Mouse (Mus musculus): Measurements from ENCODE around the gene Tiam2.

DNA sequence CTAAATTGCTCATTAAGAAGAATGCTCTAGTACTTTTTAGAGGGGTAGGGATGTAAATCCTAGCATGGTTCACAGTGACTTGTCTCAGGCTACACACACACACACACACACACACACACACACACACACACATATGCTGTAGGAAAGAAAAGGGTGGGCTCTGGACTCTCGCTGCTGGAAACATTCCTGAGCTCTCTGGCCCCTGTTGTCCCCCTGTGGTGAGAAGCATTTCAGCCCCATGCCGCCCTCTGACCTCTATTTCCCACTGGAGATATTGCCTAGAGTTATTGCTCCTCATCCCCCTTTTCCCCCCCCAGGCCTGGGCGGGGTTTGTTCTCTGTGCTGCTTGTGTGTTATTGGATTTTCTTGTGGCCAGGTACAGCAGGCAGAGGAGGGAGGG, 28.5 kb downstream of the Tiam2 start:
- TF ChIP-seq POLR2A (IDR thresholded peaks at IDR 0.05; ENCODE audit: low read depth, low read length) (no peak), TCF12 (IDR thresholded peaks at IDR 0.05; ENCODE audit: low read depth, low read length) (no peak), CTCF (conservative IDR thresholded peaks at IDR 0.05 in 1 of 2, IDR thresholded peaks at IDR 0.05 in 1 of 2; ENCODE audit: low read depth in 2 of 2, low read length in 2 of 2) (no peak), HCFC1 (IDR thresholded peaks at IDR 0.05; ENCODE audit: low read depth, low read length) (no peak), ELF1 (IDR thresholded peaks at IDR 0.05; ENCODE audit: low read depth, low read length) (no peak), ETS1 (conservative IDR thresholded peaks at IDR 0.05; ENCODE audit: low read depth, low read length) (no peak), ZKSCAN1 (IDR thresholded peaks at IDR 0.05; ENCODE audit: borderline replicate concordance, low read depth, low read length) (no peak), NELFE (IDR thresholded peaks at IDR 0.05; ENCODE audit: low read depth, low read length) (no peak), MAFK (IDR thresholded peaks at IDR 0.05; ENCODE audit: insufficient replicate concordance, low read length) (no peak), E2F4 (IDR thresholded peaks at IDR 0.05; ENCODE audit: insufficient replicate concordance, low read depth, low read length) (no peak)
